Mouse (Mus musculus): ENCODE results near the gene Kdm6b.

GRCm38 (mm10) chr11:69395634-69396373 is 17.7 kb downstream of the Kdm6b start:
- no peak for TF ChIP-seq CTCF (IDR thresholded peaks at IDR 0.05; ENCODE audit: borderline replicate concordance, insufficient read depth, low read depth, low read length)
- TF ChIP-seq POLR2A (IDR thresholded peaks at IDR 0.05; ENCODE audit: borderline replicate concordance, insufficient read depth, low read length): peak; percentile 73; the same call in 1 of the 2 replicates

All from cerebellum, adult 2 months (tissue).